10 mouse cellular contexts compared by ENCODE assay signal in genomic region chr13:78175821-78176380, GRCm38 (mm10). TPM values are rescaled to one million over a fixed set of nuclear protein-coding genes. Genes with fewer than 3 reads are reported as not detected.
DNase-seq lines count a peak whose midpoint lies in the region; ATAC-seq and TF ChIP-seq lines count a peak whose summit lies in the region.
"Had no signal": no experiment of that assay in that cellular context is flagged by ENCODE, and none has a peak within 500 bp of the region (broad histone marks: within the 10 kb centered on the region; RNA-seq: fewer than 3 reads in every experiment).

No protein-coding gene starts in this region.

- peak; percentile 78 for DNase-seq in embryo, embryonic 10 days (ENCODE audit: low spot score)
- DNase-seq in embryo, embryonic 9.5 days (ENCODE audit: extremely low spot score), result no peak
- no peak for DNase-seq in lung, adult 2 months
- no peak for DNase-seq in lung, postnatal 25 days (ENCODE audit: low spot score)
- peak; percentile 85 for DNase-seq in forebrain, postnatal 0 days
- DNase-seq in midbrain, postnatal 0 days (ENCODE audit: low spot score), result peak; percentile 83
- DNase-seq in gastrocnemius, postnatal 25 days, result no peak
- no peak for DNase-seq in thymus, postnatal 25 days

- no peaks in the 10 kb centered on the region; the same call in 1 of the 2 replicates for H3K4me1 ChIP-seq in lung, adult 2 months (ENCODE audit: control insufficient read depth, insufficient read depth, low read length)
- H3K4me1 ChIP-seq in forebrain, postnatal 0 days (ENCODE audit: insufficient read depth), result no peaks in the 10 kb centered on the region
- H3K4me1 ChIP-seq in midbrain, postnatal 0 days (ENCODE audit: insufficient read depth, low read length), result 0 out of 2 replicates have a peak, but pooled peaks cover 4% of the 10 kb centered on the region

- WGBS in lung, adult 2 months, result 2% methylated on average over 8 of the region's 8 CpGs
- WGBS in forebrain, postnatal 0 days, result 1% methylated on average over 8 of the region's 8 CpGs
- 3% methylated on average over 8 of the region's 8 CpGs for WGBS in midbrain, postnatal 0 days

- no peak overlapping the region for H3K4me3 ChIP-seq in lung, adult 2 months (replicated peaks; ENCODE audit: extremely low read depth, low read depth, low read length)
- H3K4me3 ChIP-seq in forebrain, postnatal 0 days (ENCODE audit: low read depth, low read length), result no peak overlapping the region
- H3K4me3 ChIP-seq in midbrain, postnatal 0 days (ENCODE audit: low read depth, low read length), result no peak overlapping the region
- H3K4me3 ChIP-seq: heart, embryonic 15.5 days had no signal

- no peaks in the 10 kb centered on the region for H3K9me3 ChIP-seq in forebrain, postnatal 0 days (ENCODE audit: low read length)
- no peaks in the 10 kb centered on the region for H3K9me3 ChIP-seq in midbrain, postnatal 0 days (ENCODE audit: low read length)
- H3K9me3 ChIP-seq: heart, embryonic 15.5 days had no signal

- peak; percentile 54 for ATAC-seq in forebrain, postnatal 0 days
- ATAC-seq in midbrain, postnatal 0 days (ENCODE audit: low FRiP score), result no peak

- TF ChIP-seq POLR2A in lung, adult 2 months (IDR thresholded peaks at IDR 0.05; ENCODE audit: borderline replicate concordance, extremely low read depth, low read depth, low read length), result no peak

- H3K36me3 ChIP-seq in forebrain, postnatal 0 days (ENCODE audit: insufficient read depth), result no peaks in the 10 kb centered on the region
- H3K36me3 ChIP-seq in midbrain, postnatal 0 days (ENCODE audit: insufficient read depth, low read length), result no peaks in the 10 kb centered on the region
- H3K36me3 ChIP-seq: heart, embryonic 15.5 days had no signal

- H3K27ac ChIP-seq in forebrain, postnatal 0 days (ENCODE audit: low read depth, low read length), result peak overlapping the region; percentile 70; the same call in 1 of the 2 replicates
- H3K27ac ChIP-seq in midbrain, postnatal 0 days (ENCODE audit: low read depth, low read length), result 0 out of 2 replicates have a peak overlapping the region, but pooled peaks have one; percentile 18
- H3K27ac ChIP-seq: heart, embryonic 15.5 days; liver, embryonic 14.5 days had no signal

- peak overlapping the region; percentile 28 for H3K9ac ChIP-seq in forebrain, postnatal 0 days
- no peak overlapping the region for H3K9ac ChIP-seq in midbrain, postnatal 0 days (replicated peaks; ENCODE audit: low read length, poor library complexity, severe bottlenecking)
- H3K9ac ChIP-seq: heart, embryonic 15.5 days; liver, embryonic 14.5 days had no signal

- H3K27me3 ChIP-seq in forebrain, postnatal 0 days (ENCODE audit: insufficient read depth, low read length), result peaks cover 14% of the 10 kb centered on the region
- H3K27me3 ChIP-seq in midbrain, postnatal 0 days (ENCODE audit: insufficient read depth, low read length), result peaks cover 41% of the 10 kb centered on the region

- 0 out of 2 replicates have a peak, but pooled peaks have one; percentile 9 for TF ChIP-seq CTCF in lung, adult 2 months (IDR thresholded peaks at IDR 0.05; ENCODE audit: insufficient read depth, low read length)
- TF ChIP-seq CTCF in forebrain, postnatal 0 days (IDR thresholded peaks at IDR 0.05; ENCODE audit: low read depth), result peak; percentile 76
- TF ChIP-seq CTCF in midbrain, postnatal 0 days (IDR thresholded peaks at IDR 0.05), result peak; percentile 77

- H3K4me2 ChIP-seq in forebrain, postnatal 0 days (ENCODE audit: low read depth), result peak overlapping the region; percentile 31
- H3K4me2 ChIP-seq in midbrain, postnatal 0 days (ENCODE audit: low read depth, low read length, poor library complexity, severe bottlenecking), result no peak overlapping the region
- H3K4me2 ChIP-seq: heart, embryonic 15.5 days had no signal

RNA-seq across cellular contexts. Expression of gene Nr2f1, which starts 23.7 kb away (rescaled TPM):
- polyA plus RNA-seq in lung, adult 2 months (2012; rRNA removed), result 26.7 and 30.7 TPM in 2 replicates
- 161 and 250 TPM in 2 replicates for total RNA-seq in forebrain, postnatal 0 days (2014; rRNA removed)
- 72.9 and 89.1 TPM in 2 replicates for polyA plus RNA-seq in forebrain, postnatal 0 days (2015; fragmentation: Nextera tagmentation; extraction: Ambion mirVana)
- total RNA-seq in midbrain, postnatal 0 days (2014; rRNA removed), result 163 and 184 TPM in 2 replicates
- polyA plus RNA-seq in midbrain, postnatal 0 days (2015; fragmentation: Nextera tagmentation; extraction: Ambion mirVana), result 46.4 and 55.5 TPM in 2 replicates
- under 1 TPM; 0.80 to 0.95 TPM for total RNA-seq in gastrocnemius, postnatal 25 days (2021)

Comparison
In these comparisons a context has a peak if more than half of its experiments do, and no peak if none do; other contexts are left out.
1. DNase-seq: peak in embryo, embryonic 10 days (single experiment), forebrain, postnatal 0 days (single experiment) and midbrain, postnatal 0 days (single experiment); none in embryo, embryonic 9.5 days (single experiment), lung, adult 2 months (single experiment), lung, postnatal 25 days (single experiment), gastrocnemius, postnatal 25 days (single experiment) and thymus, postnatal 25 days (single experiment).
2. CTCF ChIP-seq: peak in every context shown above with its lines; median percentile 77 in midbrain, postnatal 0 days; 76 in forebrain, postnatal 0 days; 9 in lung, adult 2 months.
3. RNA of gene Nr2f1, which starts 23.7 kb away (total RNA-seq): 161 to 250 TPM in forebrain, postnatal 0 days and 163 to 184 TPM in midbrain, postnatal 0 days; 0.80 to 0.95 TPM in gastrocnemius, postnatal 25 days; every median in the first group is over 10 times any median in the second.